Mouse (Mus musculus) gastrocnemius, adult 8-10 months (tissue): ENCODE measurements around the gene Vmn1r25. TPM values are rescaled to one million over a fixed set of nuclear protein-coding genes. Genes with fewer than 3 reads are reported as not detected.
"Not testable (repeated sequence)": the region's sequence is repeated elsewhere in the genome, so short reads cannot be mapped to it uniquely, and the experiment has no call there.

Experiments
- DNase-seq, 2 experiments: peaks; one replicate each; pipeline ENCODE4 v3.0.0; 2022; ENCODE audit warnings: low spot score in 2 of 2
- total RNA-seq, 4 experiments: library from RNA; stranded (reverse); gene quantifications; 2 replicates each; pipeline ENCODE4 v1.2.4; 2022

The Vmn1r25 gene
- total RNA-seq = not detected

GRCm38 (mm10) chr6:57980710-57981109, at the start of gene Vmn1r25:
Vmn1r25 (minus strand) TSS chr6:57980810.
- DNase-seq = no peak

- not testable (repeated sequence) for DNase-seq
These were observed 36.9 kb upstream of the Vmn1r25 start for GRCm38 (mm10) chr6:58017478-58017877.

- no peak for DNase-seq
These were observed 34.4 kb upstream of the Vmn1r25 start, which contains the start of gene Vmn1r26 for GRCm38 (mm10) chr6:58015059-58015458. Vmn1r26 (minus strand) TSS chr6:58015159.

- DNase-seq = not testable (repeated sequence)
These were observed 19.2 kb downstream of the Vmn1r25 start, which contains the start of gene Vmn1r24 for GRCm38 (mm10) chr6:57961403-57961802. Vmn1r24 (minus strand) TSS chr6:57961503.

Other genes starting within 250 kb of the Vmn1r25 start
- 1 to 10 TPM; 2.9 to 4.7 (median 3.4) TPM for gene Vopp1, start 155.7 kb downstream of the Vmn1r25 start, total RNA-seq
- gene Vmn1r21, start 130.5 kb downstream of the Vmn1r25 start, total RNA-seq = not detected
- not detected for gene Vmn1r22, start 72.8 kb downstream of the Vmn1r25 start, total RNA-seq
- gene Vmn1r23, start 54.0 kb downstream of the Vmn1r25 start, total RNA-seq = not detected
- gene Vmn1r24, start 19.3 kb downstream of the Vmn1r25 start, total RNA-seq = not detected
- gene Vmn1r26, start 34.3 kb upstream of the Vmn1r25 start, total RNA-seq = not detected
- not detected for gene Vmn1r27, start 238.0 kb upstream of the Vmn1r25 start, total RNA-seq